Mouse (Mus musculus) lung, adult 2 months (tissue): ENCODE data around the gene Mesd. TPM values are rescaled to one million over a fixed set of nuclear protein-coding genes. Genes with fewer than 3 reads are reported as not detected.
A peak's percentile ranks its signal among the peaks of the same experiment; 100 is the strongest.

Experiments used
- DNase-seq: peaks from one replicate; pipeline ENCODE4 v3.0.0; 2022
- H3K4me1 ChIP-seq: fragments of 200-500 bp; 2 replicates; pipeline ENCODE4 v1.6.1; 2011; ENCODE audit warnings: low read length; ENCODE audit not compliant: control insufficient read depth, insufficient read depth
- H3K4me3 ChIP-seq: fragments of 200-500 bp; replicated peaks from 2 replicates; pipeline ENCODE3; 2011; ENCODE audit warnings: low read depth, mild to moderate bottlenecking, control low read depth, low read length; ENCODE audit errors: extremely low read depth
- CTCF ChIP-seq: fragments of 200-500 bp; IDR thresholded peaks from 2 replicates; pipeline ENCODE4 v1.5.1; 2011; ENCODE audit warnings: mild to moderate bottlenecking, low read length, control low read depth; ENCODE audit not compliant: insufficient read depth
- POLR2A ChIP-seq: fragments of 200-500 bp; IDR thresholded peaks from 2 replicates; pipeline ENCODE4 v1.6.1; 2011; ENCODE audit warnings: low read depth, mild to moderate bottlenecking, control low read depth, low read length, borderline replicate concordance; ENCODE audit errors: extremely low read depth
- WGBS: fragments of 180-500 bp; shearing (Covaris S2); methylation state at CpG from one replicate; pipeline ENCODE4 v1.1.7; 2018; 5-methylcytosine and 5-hydroxymethylcytosine counted together
- polyA plus RNA-seq: library from polyadenylated mRNA; depleted of rRNA; stranded (reverse); fragments of >200 nt; gene quantifications from 2 replicates; pipeline ENCODE4 v1.2.3, GENCODE M21; 2012

Gene Mesd
- polyA plus RNA-seq, 1 experiment, result 15.0 TPM

DNA sequence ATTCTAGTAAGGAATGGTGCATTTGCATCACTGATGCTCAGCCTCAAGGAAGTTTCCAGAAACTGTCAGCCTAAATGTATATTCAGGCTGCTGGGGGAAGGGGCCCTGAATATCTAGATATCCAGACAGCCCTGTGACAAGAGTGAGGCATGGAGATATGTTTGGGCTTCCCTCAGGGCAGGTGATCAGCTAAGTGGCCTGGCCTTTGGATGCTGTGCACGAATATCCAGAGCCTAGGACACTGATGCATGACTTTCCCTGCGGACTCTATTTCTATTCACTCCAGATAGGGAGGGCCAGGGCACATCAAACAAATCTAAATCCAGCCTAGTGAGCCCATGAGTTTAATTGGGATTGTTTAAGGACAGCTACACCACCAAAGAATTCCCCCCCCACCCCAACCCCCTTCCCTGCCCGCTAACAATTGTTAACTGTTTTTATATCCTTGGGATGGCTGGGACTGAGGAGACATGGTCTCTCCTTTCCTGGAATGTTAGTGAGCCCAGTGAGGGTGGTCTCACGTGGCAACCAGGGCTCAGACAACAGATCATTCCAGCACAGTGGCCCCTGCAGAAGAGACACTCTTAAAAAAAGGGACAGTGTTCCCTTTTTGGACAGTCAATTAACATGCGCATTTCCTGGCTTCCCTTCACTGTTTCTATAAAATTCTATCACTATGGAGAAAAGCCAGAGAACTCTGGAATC is 14.3 kb upstream of the Mesd start:
- WGBS, result 55% methylated on average over 5 of the region's 5 CpGs
- H3K4me1 ChIP-seq, result no peaks in the 10 kb centered on the region
- DNase-seq, result no peak
- TF ChIP-seq POLR2A (no peak), CTCF (no peak)
- H3K4me3 ChIP-seq, result no peak overlapping the region

DNA sequence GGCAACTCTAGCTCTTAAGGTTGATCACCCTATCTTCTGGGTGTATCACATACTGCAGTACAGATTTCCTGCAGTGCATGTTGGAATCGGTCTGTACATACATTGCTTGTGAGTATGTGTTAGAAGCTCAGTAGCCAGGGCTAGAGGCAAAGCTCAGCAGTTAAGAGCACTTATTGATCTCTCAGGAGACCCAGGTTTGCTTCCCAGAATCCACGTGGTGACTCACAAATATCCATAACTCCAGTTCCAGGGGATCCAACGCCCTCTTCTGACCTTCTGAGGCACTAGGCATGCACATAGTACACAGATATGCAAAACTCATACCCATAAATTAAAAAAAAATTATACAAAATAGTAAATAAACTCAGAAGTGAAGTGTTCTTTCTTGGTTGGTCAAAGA is 7.2 kb upstream of the Mesd start:
- peaks cover 16% of the 10 kb centered on the region for H3K4me1 ChIP-seq
- 48% methylated on average over 3 of the region's 3 CpGs for WGBS
- DNase-seq, result no peak
- TF ChIP-seq CTCF (no peak), POLR2A (no peak)
- no peak overlapping the region for H3K4me3 ChIP-seq

DNA sequence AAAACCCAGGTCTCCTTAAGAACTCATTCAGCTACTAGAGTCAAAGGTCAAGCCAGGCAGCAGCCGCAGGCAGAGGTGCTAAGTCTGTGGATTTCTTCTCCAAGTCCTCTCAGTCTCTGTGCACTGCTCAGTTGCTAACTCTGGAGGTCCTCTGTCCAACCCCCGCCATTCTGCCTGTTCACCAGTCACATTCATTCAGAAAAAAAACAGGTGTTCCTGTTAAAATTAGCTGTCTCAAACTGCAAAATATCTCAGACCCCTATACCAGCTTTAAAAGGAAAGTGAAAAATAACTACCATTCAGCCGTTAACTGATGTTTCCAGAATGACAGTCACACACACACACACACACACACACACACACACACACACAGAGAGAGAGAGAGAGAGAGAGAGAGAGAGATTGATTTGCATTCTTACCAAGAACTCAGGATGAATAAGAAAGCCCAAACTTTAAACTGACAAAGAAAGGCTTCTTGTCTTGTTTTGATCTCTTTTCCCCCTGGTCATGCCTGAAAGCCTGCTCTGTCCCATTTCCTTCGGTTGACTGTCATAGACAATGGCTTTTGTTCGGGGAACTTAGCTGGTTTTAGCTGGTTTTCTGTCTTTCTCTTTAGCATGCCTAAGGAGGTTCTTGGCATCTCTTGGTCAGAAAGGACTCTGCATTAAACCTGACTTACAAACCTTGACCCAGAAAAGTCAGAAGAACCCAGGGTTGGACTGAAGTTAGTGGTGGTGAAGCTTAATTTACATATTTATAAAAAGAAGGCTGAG is 5.4 kb upstream of the Mesd start:
- no peak for DNase-seq
- WGBS, result 12% methylated on average over 5 of the region's 5 CpGs
- TF ChIP-seq POLR2A, result no peak
- TF ChIP-seq CTCF, result no peak
- H3K4me3 ChIP-seq, result peak overlapping the region; percentile 11
- peaks cover 22% of the 10 kb centered on the region for H3K4me1 ChIP-seq

DNA sequence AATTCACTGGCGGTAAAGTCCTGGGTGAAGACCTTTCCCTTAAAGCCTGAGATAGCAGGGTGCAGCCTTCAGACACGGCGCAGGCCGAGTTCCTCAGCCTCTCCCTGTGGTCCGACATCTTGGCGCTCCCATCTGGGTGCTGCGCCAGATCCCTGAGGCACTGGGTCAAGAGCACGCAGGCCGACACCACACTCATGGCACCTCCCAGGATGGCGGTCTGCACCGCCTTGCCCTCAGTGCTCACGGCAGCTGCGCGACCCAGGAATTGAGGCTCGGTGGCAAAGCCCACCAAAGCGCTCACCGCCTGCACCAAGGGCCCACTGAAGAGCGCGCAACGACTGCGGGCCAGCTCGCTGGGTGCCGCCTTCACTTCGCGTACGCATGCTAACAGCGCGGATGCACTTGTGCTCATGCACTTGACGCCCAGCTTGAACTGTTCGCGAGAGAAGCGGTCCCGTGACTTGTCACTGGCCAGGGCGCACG is 2.1 kb upstream of the Mesd start:
- TF ChIP-seq POLR2A, result no peak
- no peak for TF ChIP-seq CTCF
- DNase-seq, result no peak
- WGBS, result 50% methylated on average over 35 of the region's 35 CpGs
- peak overlapping the region; percentile 84 for H3K4me3 ChIP-seq
- peaks cover 26% of the 10 kb centered on the region for H3K4me1 ChIP-seq

DNA sequence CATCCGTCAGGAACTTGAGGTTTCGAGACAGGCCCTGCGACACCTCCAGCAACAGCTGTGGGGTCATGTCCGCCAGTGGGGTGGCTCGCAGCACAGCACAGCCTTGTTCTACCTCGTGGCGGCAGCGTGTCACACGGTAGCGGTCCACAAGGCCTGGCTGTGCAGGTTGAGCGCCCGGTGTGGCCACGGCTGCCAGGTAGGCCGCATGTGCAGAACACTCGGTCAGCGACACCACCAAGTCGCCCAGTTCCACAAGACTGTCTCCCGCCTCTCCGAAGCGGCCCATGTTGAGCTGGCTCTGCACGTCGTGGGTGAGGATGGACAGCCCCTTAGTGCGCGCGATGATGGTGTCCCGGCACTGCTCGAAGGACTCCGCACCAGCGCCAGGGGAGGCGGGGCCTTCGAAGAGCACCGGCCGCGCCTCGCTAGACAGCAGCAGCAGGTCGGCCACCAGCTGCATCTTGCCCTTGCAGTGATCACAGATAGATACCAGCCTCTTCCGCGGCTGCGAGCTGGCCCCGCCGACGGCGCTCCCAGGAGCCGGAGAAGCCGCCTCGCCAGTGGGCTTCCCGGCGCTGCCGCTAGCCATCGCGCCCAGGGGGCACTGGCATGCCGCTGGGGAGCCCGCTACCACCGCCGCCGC is 1.5 kb upstream of the Mesd start:
- peak; percentile 69 for DNase-seq
- no peak for TF ChIP-seq CTCF
- peak; percentile 26; the same call in 1 of the 2 replicates for TF ChIP-seq POLR2A
- 10% methylated on average over 56 of the region's 56 CpGs for WGBS
- H3K4me1 ChIP-seq, result peaks cover 26% of the 10 kb centered on the region
- peak overlapping the region; percentile 84 for H3K4me3 ChIP-seq

DNA sequence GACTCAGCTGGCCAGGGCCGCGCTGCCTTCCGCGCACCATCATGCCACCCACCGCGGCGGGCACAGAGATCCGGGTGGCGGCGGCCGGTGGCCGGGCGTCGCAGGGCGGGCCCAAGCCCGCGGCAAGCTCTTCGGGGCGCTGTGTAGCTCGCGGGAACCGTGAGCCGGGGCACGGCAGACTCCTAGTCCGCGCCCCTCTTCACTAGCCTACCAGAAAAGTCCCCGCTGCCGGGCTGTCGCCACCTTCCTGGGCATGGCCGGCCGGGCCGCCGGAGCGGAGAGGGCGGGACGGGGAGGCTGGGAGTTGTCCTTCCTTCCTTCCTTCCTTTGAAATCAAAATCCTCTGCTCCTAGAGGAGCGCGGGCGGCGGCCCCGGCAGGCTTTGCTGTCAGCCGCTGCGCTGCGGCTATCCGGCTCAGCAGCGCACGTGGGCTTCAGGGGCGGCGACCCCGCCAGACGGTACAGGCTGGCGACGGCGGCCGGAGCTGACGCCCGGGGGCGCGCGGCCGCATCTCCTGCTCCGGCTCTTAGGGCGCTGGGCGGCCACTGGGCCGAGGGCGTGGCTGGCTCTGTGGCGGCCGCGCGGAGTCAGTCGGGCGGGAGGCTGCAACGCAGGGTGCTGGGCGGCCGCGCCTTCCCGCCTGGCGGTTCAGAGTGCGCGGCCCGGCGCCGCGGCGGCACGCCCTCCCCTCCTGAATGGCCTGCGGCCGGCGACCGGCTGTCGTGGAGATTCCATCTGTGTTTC is 818 bp upstream of the Mesd start:
- WGBS, result under 1% methylated on average over 90 of the region's 91 CpGs
- Histone ChIP-seq H3K4me1 (peaks cover 19% of the 10 kb centered on the region), H3K4me3 (peak overlapping the region; percentile 84)
- TF ChIP-seq CTCF, result no peak
- TF ChIP-seq POLR2A, result no peak; the same call in 1 of the 2 replicates
- peak; percentile 75 for DNase-seq

DNA sequence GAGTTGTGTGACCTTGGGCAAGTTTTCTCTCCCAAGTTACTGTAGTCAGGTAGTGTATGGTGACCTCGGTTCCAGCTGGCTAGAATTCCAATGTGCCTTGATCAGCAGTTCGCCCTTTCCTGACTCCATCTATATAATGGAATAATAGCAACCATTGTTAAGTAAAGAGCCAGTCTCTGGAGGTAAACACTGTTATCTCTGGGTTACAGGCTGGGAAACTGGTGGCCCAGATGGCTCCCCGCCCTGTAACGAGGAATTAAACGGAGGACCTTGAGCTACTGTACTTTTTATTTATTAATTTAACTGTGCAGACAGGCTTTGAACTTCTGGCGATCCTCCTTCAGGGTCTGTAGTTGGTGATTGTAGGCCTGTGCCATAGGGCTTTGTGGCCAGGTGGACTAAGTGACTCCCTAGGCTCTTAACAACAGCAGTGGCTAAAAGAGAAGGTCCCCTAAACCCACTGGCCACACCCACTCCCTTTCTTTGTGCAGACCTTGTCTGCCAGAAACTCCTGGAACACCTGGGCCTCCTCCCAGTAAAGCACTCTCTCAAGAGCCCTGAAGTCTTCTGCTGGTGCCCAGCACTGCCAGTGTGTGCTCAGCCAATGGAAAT is 761 bp downstream of the Mesd start:
- peaks cover 14% of the 10 kb centered on the region for H3K4me1 ChIP-seq
- TF ChIP-seq POLR2A, result no peak
- DNase-seq, result peak; percentile 30
- WGBS, result 24% methylated on average over 6 of the region's 6 CpGs
- peak overlapping the region; percentile 84 for H3K4me3 ChIP-seq

DNA sequence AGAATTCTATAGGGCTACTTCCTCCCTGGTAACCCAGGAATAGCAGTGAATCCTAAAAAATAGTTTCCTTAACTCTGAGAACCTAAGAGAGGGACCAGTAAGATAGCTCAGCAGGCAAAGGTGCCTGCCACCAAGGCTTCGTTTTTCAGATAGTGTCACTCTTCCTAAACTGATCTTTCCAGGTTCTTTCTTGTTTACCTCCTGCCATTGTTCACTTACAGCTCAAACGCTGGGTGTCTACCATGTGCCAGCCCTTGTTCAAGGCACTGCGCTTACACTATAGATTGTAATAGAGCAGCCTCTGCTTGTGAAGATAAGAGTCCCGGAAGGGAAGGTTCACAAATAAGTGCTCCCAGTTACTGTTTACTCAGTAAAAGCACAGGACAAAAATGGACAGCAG is 1.6 kb downstream of the Mesd start:
- no peak for DNase-seq
- Histone ChIP-seq H3K4me1 (peaks cover 14% of the 10 kb centered on the region), H3K4me3 (no peak overlapping the region)
- TF ChIP-seq CTCF (no peak), POLR2A (no peak)
- 38% methylated on average over 4 of the region's 4 CpGs for WGBS

DNA sequence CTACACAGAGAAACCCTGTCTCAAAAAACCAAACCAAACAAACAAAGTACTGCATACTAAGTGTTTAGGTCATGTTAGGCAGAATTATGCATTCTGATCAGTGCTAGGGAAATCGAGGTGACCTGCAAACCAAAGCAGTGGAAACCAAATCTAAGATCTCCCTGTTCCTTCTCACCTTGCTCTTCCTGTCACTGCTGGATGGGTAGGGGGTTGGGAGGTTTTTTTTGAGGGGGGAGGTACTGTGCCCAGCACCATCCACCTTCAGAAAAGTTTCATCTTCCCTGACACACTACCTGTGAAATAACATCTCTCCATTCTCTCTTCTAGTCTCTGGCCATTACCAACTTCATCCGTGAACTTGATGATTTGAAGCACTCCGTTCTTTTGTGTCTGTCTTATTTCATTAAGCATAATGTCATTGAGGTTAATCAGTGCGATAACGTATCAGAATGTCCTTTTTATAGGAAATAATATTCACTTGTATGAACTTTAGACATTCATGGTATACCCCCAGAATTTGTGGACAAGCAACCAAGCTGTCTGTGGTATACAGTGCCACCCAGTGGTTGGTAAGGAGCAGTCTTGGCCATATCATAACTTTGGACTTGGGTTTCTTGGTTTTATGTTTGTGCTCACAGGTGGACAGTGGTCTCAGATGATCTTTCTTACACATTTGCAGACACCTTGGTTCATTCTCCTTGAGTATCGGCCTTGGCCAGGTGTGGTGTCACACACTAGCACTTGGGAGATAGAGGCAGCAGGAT is 2.3 kb downstream of the Mesd start:
- TF ChIP-seq POLR2A (no peak), CTCF (peak; percentile 39; the same call in 1 of the 2 replicates)
- DNase-seq, result no peak
- H3K4me1 ChIP-seq, result peaks cover 14% of the 10 kb centered on the region
- WGBS, result 93% methylated on average over 6 of the region's 6 CpGs
- H3K4me3 ChIP-seq, result no peak overlapping the region
